Mouse (Mus musculus) forebrain, embryonic 14.5 days (tissue): Measurements from ENCODE around the gene Nbas. TPM values are rescaled to one million over a fixed set of nuclear protein-coding genes. Genes with fewer than 3 reads are reported as not detected.

Experiments used
- ATAC-seq: fragments of 200-750 bp; cut with Nextera tagmentation; 2 replicates; pipeline ENCODE4 v1.8.0; 2017; ENCODE audit warnings: mild to moderate bottlenecking, moderate library complexity
- DNase-seq: peaks from one replicate; pipeline ENCODE4 v3.0.0-alpha.2; 2015; ENCODE audit warnings: low spot score
- H3K27ac ChIP-seq: fragments of 300-500 bp; sonication (generic); 2 replicates; pipeline ENCODE4 v1.5.1; 2014; ENCODE audit warnings: low read depth, mild to moderate bottlenecking, control low read depth, low read length, moderate library complexity
- H3K27me3 ChIP-seq: fragments of 300-500 bp; sonication (generic); replicated peaks from 2 replicates; pipeline ENCODE4 v1.6.1; 2014; ENCODE audit warnings: low read length, control low read depth, mixed read lengths; ENCODE audit not compliant: control insufficient read depth, insufficient read depth
- H3K36me3 ChIP-seq: fragments of 300-500 bp; sonication (generic); 2 replicates; pipeline ENCODE4 v1.6.1; 2014; ENCODE audit warnings: low read length, control low read depth; ENCODE audit not compliant: control insufficient read depth, insufficient read depth
- H3K4me1 ChIP-seq: fragments of 300-500 bp; sonication (generic); 2 replicates; pipeline ENCODE4 v1.6.1; 2014; ENCODE audit warnings: antibody characterized with exemption, low read length, control low read depth; ENCODE audit not compliant: control insufficient read depth, insufficient read depth
- H3K4me2 ChIP-seq: fragments of 300-500 bp; sonication (generic); 2 replicates; pipeline ENCODE4 v1.6.1; 2014; ENCODE audit warnings: mild to moderate bottlenecking, control low read depth, low read length
- H3K4me3 ChIP-seq: fragments of 300-500 bp; sonication (generic); 2 replicates; pipeline ENCODE4 v1.5.1; 2014; ENCODE audit warnings: low read depth, low read length, control low read depth
- H3K9ac ChIP-seq: fragments of 300-500 bp; sonication (generic); 2 replicates; pipeline ENCODE4 v1.6.1; 2014; ENCODE audit warnings: mild to moderate bottlenecking, low read length, control low read depth, moderate library complexity
- H3K9me3 ChIP-seq: fragments of 300-500 bp; sonication (generic); replicated peaks from 2 replicates; pipeline ENCODE4 v1.6.1; 2016; ENCODE audit warnings: low read length, control low read depth, mixed read lengths; ENCODE audit not compliant: control insufficient read depth
- WGBS: fragments of 180-500 bp; shearing (Covaris S2); extraction: QIAGEN DNeasy Blood & Tissue Kit; methylation state at CpG from one replicate; pipeline ENCODE4 v1.1.7; 2014; 5-methylcytosine and 5-hydroxymethylcytosine counted together
- polyA plus RNA-seq: library from polyadenylated mRNA; unstranded; fragments of >200 nt; fragmentation: Nextera tagmentation; extraction: Ambion mirVana; gene quantifications from 2 replicates; pipeline ENCODE4 v1.2.1, GENCODE M21; 2014

Gene Nbas
- polyA plus RNA-seq, 1 experiment from 2014 or later = 11.8 TPM

- no peaks in the 10 kb centered on the region for H3K4me1 ChIP-seq
- H3K27me3 ChIP-seq = no peaks in the 10 kb centered on the region
- H3K9me3 ChIP-seq = no peaks in the 10 kb centered on the region
- H3K4me3 ChIP-seq = no peak overlapping the region
- no peak overlapping the region for H3K27ac ChIP-seq
- no peak for ATAC-seq
- no peak overlapping the region for H3K9ac ChIP-seq
- no peak for DNase-seq
- H3K36me3 ChIP-seq = 0 out of 2 replicates have a peak, but pooled peaks cover 7% of the 10 kb centered on the region
- no peak overlapping the region for H3K4me2 ChIP-seq
- 90% methylated on average over 2 of the region's 2 CpGs for WGBS
These were observed 205.9 kb downstream of the Nbas start for GRCm38 (mm10) chr12:13474881-13475280.

DNA sequence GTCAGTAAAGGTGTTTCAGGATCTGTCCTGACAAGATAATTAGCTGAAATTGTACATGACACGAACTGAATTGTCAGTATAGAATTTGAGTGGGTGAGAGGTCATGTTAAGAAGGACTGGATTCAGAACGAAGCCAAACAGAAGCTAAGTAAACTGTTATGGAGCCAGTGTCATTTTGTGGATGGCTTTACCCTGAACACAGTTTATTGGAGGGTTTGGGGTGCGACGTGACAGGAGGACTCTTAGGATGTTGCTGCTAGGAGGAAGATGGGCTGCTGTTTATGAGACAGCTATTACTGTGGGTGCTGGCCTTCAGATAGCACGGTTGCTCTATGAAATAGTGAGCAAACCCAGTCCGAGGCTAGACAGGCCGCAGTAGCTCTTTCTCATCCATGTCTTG lies 210.2 kb downstream of the Nbas start:
- DNase-seq (no peak), ATAC-seq (no peak)
- H3K4me1 ChIP-seq = no peaks in the 10 kb centered on the region
- no peak overlapping the region for H3K4me2 ChIP-seq
- WGBS = 87% methylated on average over 7 of the region's 7 CpGs
- no peaks in the 10 kb centered on the region for H3K9me3 ChIP-seq
- H3K9ac ChIP-seq = no peak overlapping the region
- no peaks in the 10 kb centered on the region for H3K27me3 ChIP-seq
- 0 out of 2 replicates have a peak, but pooled peaks cover 7% of the 10 kb centered on the region for H3K36me3 ChIP-seq
- H3K4me3 ChIP-seq = no peak overlapping the region
- H3K27ac ChIP-seq = no peak overlapping the region

- no peaks in the 10 kb centered on the region for H3K4me1 ChIP-seq
- no peak overlapping the region for H3K27ac ChIP-seq
- ATAC-seq (no peak), DNase-seq (no peak)
- H3K9ac ChIP-seq = no peak overlapping the region
- H3K27me3 ChIP-seq = no peaks in the 10 kb centered on the region
- H3K4me3 ChIP-seq = no peak overlapping the region
- H3K9me3 ChIP-seq = no peaks in the 10 kb centered on the region
- 0 out of 2 replicates have a peak, but pooled peaks cover 7% of the 10 kb centered on the region for H3K36me3 ChIP-seq
- H3K4me2 ChIP-seq = no peak overlapping the region
- WGBS = 96% methylated on average over 3 of the region's 3 CpGs
These were observed 217.3 kb downstream of the Nbas start for GRCm38 (mm10) chr12:13486278-13486677.

DNA sequence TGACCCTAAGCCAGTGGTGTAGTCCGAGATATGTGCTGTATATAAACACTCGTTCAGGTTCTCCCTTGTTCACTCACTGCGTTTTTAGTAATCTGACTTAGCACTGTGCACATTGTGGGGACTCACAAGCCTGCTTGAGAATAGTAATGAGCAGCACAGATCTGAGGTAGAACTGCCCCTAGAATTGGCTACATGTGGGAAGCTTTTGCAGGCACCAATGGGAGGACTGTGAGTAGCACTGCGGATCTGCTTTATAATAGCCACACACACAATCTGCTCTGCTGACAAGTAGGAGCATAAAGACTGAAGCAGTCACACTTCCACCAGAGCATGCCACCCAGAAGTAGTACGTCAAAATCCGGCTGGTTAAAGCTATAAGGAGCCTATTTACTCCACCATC lies 228.3 kb downstream of the Nbas start:
- no peak for ATAC-seq
- H3K27me3 ChIP-seq = no peaks in the 10 kb centered on the region

DNA sequence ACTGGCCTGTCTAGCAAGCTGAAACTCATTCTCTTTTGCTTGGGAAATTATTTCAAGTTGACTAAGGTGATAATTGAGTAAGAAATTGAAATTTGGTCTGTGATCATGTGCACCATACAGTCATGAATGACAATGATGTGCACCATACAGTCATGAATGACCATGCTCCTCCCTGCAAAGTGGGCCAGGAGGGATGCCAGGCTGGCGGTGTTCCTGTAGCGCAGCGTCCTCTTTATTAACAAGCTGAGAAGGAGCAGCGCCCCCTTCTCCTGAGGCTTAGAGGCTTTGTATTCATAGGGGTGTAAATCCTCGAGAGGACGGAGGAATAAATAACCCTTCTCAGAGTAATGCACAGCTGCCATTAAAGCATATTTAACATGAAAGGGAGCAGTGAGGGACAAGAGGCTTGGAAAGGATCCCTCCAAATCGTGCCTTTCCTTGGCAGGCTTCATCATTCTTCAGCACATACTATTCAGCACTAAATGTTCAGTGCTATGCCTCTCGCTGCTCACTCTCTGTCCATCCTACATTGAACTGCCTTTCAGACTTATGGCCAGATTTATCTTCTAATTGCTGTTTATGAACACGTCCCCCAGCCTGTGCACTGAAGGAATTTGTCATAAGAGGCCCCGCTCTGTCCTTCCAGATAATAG lies 230.4 kb downstream of the Nbas start:
- 0 out of 2 replicates have a peak overlapping the region, but pooled peaks have one; percentile 10 for H3K4me2 ChIP-seq
- peak; percentile 80 for DNase-seq
- peak; percentile 85 for ATAC-seq

More for the DNA sequence above, 228.3 kb downstream of the Nbas start:
- Histone ChIP-seq H3K27ac (no peak overlapping the region), H3K4me2 (no peak overlapping the region), H3K4me3 (no peak overlapping the region), H3K4me1 (peaks cover 17% of the 10 kb centered on the region), H3K9me3 (no peaks in the 10 kb centered on the region), H3K9ac (no peak overlapping the region), H3K36me3 (no peaks in the 10 kb centered on the region)
- 86% methylated on average over 6 of the region's 6 CpGs for WGBS
- no peak for DNase-seq

DNA sequence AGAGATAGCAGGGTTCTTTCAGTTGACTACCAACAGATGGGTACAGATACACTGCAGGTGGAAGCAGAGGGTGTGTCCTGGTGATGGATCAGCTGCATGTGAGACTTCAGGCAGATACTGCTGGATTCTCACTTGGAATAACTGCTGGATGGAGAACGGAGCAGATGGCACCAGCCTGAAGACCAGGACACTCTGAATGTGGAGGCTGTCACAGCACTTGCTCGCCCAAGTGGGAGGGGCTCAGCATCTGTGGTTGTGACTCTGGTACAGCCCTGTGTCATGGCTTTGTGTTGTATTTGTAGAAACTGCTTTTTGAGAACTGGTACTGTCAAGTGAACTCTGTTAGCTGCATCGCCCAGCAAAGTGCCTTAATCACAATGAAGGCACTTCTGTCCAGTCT lies 231.3 kb downstream of the Nbas start:
- H3K4me3 ChIP-seq = no peak overlapping the region
- no peaks in the 10 kb centered on the region for H3K9me3 ChIP-seq
- no peaks in the 10 kb centered on the region for H3K27me3 ChIP-seq
- WGBS = 88% methylated on average over 3 of the region's 3 CpGs
- H3K4me1 ChIP-seq = peaks cover 17% of the 10 kb centered on the region
- DNase-seq (peak; percentile 40), ATAC-seq (peak; percentile 33; the same call in 1 of the 2 replicates)
- no peak overlapping the region for H3K4me2 ChIP-seq
- no peak overlapping the region for H3K27ac ChIP-seq
- H3K36me3 ChIP-seq = no peaks in the 10 kb centered on the region
- no peak overlapping the region for H3K9ac ChIP-seq

More for the DNA sequence above, 230.4 kb downstream of the Nbas start:
- Histone ChIP-seq H3K4me1 (peaks cover 17% of the 10 kb centered on the region), H3K36me3 (no peaks in the 10 kb centered on the region), H3K4me3 (no peak overlapping the region), H3K27ac (no peak overlapping the region; the same call in 1 of the 2 replicates), H3K9ac (no peak overlapping the region), H3K9me3 (no peaks in the 10 kb centered on the region), H3K27me3 (no peaks in the 10 kb centered on the region)
- 22% methylated on average over 10 of the region's 10 CpGs for WGBS

- ATAC-seq (no peak), DNase-seq (no peak)
- H3K4me3 ChIP-seq = no peak overlapping the region
- H3K9me3 ChIP-seq = no peaks in the 10 kb centered on the region
- H3K9ac ChIP-seq = no peak overlapping the region
- no peaks in the 10 kb centered on the region for H3K27me3 ChIP-seq
- no peak overlapping the region for H3K4me2 ChIP-seq
- peaks cover 3% of the 10 kb centered on the region; the same call in 1 of the 2 replicates for H3K4me1 ChIP-seq
- H3K27ac ChIP-seq = no peak overlapping the region
- WGBS = 77% methylated on average over 5 of the region's 5 CpGs
- no peaks in the 10 kb centered on the region for H3K36me3 ChIP-seq
These were observed 236.0 kb downstream of the Nbas start for GRCm38 (mm10) chr12:13504771-13505444.

DNA sequence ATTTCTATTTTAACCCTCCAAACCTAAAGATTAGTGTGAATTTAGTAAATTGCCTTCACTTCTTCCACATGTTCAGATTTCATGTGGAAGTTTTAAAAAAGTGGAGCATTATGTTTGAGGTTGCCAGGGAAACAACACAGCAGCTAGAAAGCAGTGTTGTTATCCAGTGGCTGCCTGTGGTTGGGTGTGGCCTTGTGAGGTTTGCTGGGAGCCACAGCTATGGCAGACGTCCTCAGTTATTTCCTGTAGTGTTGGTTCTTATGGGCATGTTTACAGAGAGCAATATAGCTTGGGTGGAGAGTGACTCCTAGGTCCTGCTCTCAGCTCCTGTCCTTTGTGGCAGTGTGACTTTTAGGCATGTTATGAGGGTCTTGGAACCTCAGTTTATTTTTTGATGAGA lies 249.1 kb downstream of the Nbas start:
- no peak for DNase-seq
- Histone ChIP-seq H3K4me3 (no peak overlapping the region), H3K27me3 (no peaks in the 10 kb centered on the region), H3K4me1 (no peaks in the 10 kb centered on the region), H3K36me3 (peaks cover 6% of the 10 kb centered on the region; the same call in 1 of the 2 replicates), H3K27ac (no peak overlapping the region), H3K9me3 (no peaks in the 10 kb centered on the region), H3K9ac (no peak overlapping the region), H3K4me2 (no peak overlapping the region)
- no peak for ATAC-seq
- 43% methylated on average over 1 of the region's 1 CpGs for WGBS

DNA sequence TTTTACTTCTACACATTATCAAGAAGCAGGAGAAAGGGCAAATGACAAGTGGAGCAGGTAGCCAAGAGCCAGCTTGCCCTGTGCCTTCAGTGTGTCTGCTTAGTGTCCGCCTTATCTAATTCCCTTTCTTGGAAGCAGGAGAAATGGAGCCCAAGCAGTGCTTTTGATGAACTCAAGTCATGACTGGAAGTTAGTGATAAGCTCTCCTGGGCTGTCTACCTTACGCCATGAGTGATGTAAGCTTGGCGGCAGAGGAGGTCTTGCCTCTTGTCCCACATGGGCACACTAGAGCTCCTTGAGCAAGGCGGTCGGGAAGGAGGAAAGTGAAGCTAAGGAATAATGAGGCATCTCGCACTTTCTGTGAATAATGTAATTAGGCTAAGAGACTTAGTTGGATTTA lies 250.5 kb downstream of the Nbas start:
- H3K27ac ChIP-seq = no peak overlapping the region
- ATAC-seq (no peak), DNase-seq (no peak)
- no peaks in the 10 kb centered on the region for H3K27me3 ChIP-seq
- WGBS = 63% methylated on average over 6 of the region's 6 CpGs
- H3K9me3 ChIP-seq = no peaks in the 10 kb centered on the region
- peaks cover 6% of the 10 kb centered on the region; the same call in 1 of the 2 replicates for H3K36me3 ChIP-seq
- no peak overlapping the region for H3K4me2 ChIP-seq
- no peak overlapping the region for H3K4me3 ChIP-seq
- H3K9ac ChIP-seq = no peak overlapping the region
- H3K4me1 ChIP-seq = no peaks in the 10 kb centered on the region
